Mouse (Mus musculus): ENCODE measurements around the gene Hmmr. TPM values are rescaled to one million over a fixed set of nuclear protein-coding genes. Genes with fewer than 3 reads are reported as not detected.
"Not testable (repeated sequence)": the region's sequence is repeated elsewhere in the genome, so short reads cannot be mapped to it uniquely, and the experiment has no call there.

The Hmmr gene
- polyA plus RNA-seq, 1 experiment from 2014 or later, result 27.7 TPM

DNA sequence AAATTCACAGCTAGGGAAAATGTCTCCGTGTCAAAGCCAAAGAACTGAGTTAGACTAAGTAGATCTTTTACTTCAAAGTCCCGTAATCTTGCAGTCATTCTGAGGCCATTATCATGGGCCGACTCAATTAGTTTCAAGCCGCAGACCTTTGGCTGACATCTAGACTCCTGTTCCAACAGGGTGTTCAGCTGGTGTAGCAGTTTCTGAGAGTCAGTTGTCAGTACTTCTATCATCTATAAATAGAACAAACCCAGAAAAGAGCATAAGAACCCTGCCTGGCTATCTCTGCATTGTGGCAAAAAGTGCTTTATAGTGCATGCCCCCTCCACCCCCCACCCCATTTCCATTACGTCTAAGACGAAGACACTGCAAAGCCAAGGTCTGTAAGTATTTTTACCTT lies 20.6 kb upstream of the Hmmr start:
- DNase-seq (ENCODE audit: low read depth, low spot score) (no peak), ATAC-seq (no peak)
- in situ Hi-C loops (cut with MboI; ENCODE audit: low pct_unique_long_range_greater_than_20kb), result no loop called here
- POLR2A ChIA-PET, result interaction anchor here (1.2 kb wide), 1 partner anchor 69 kb away, joined by 3 read pairs; no protein-coding TSS in a partner anchor
- TF ChIP-seq CTCF (IDR thresholded peaks at IDR 0.05), result no peak
- CTCF ChIA-PET, result interaction anchor here (1.3 to 2.2 kb wide), 3 partner anchors 8 to 60 kb away, joined by 3 to 6 read pairs (median 3); no protein-coding TSS in a partner anchor
- H3K27me3 ChIP-seq, result no peaks in the 10 kb centered on the region

DNA sequence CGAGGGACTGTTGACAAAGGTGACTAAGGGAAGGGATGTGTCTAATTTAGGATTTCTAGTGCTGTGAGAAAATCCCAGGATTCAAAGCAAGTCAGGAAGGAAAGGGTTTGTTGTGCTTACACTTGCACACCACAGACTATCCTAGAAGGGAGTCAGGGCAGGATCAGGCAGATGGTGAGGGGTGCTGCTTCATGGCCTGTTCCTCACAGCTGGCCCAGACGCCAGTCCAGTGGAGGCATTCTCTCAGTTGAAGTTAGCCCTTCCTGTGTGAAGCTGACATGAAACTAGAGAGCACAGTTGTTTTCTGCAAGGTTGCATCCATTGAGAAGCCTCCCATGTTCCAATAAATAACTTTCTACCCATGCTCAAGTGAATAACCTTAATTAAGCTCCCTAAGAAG lies 14.5 kb upstream of the Hmmr start:
- DNase-seq (ENCODE audit: low read depth, low spot score) (no peak), ATAC-seq (no peak)
- POLR2A ChIA-PET, result interaction anchor here (0.6 kb wide), 1 partner anchor 16 kb away, joined by 3 read pairs; no protein-coding TSS in a partner anchor
- in situ Hi-C loops (cut with MboI; ENCODE audit: low pct_unique_long_range_greater_than_20kb), result no loop called here
- TF ChIP-seq CTCF (IDR thresholded peaks at IDR 0.05), result no peak
- CTCF ChIA-PET, result interaction anchor here (0.9 kb wide), 1 partner anchor 9 kb away, joined by 3 read pairs; no protein-coding TSS in a partner anchor
- no peaks in the 10 kb centered on the region for H3K27me3 ChIP-seq

DNA sequence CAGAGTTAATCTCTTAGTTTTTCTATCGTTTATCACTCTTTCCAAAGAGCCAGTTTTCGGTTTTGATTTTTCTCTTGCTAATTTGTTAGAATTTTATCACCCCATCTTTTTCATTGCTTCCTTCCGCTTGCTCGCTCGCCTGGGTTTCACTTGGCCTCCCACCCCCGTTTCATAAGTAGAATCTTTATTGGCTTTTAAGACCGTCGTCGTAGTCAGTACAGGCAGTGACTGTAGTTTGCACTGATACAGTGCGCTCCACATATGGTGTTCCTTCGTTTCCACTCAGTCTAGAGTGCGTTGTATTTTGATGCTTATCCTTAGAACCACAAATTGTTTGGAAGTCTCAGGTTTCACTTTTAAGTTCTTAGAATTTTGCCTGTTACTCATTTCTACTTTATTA lies 13.1 kb upstream of the Hmmr start:
- DNase-seq (ENCODE audit: low read depth, low spot score) (no peak), ATAC-seq (no peak)
- no peaks in the 10 kb centered on the region for H3K27me3 ChIP-seq
- ChIA-PET CTCF (interaction anchor here (0.9 kb wide), 1 partner anchor 9 kb away, joined by 3 read pairs; no protein-coding TSS in a partner anchor), POLR2A (no interaction called here)
- no peak for TF ChIP-seq CTCF (IDR thresholded peaks at IDR 0.05)
- in situ Hi-C loops (cut with MboI; ENCODE audit: low pct_unique_long_range_greater_than_20kb), result no loop called here

DNA sequence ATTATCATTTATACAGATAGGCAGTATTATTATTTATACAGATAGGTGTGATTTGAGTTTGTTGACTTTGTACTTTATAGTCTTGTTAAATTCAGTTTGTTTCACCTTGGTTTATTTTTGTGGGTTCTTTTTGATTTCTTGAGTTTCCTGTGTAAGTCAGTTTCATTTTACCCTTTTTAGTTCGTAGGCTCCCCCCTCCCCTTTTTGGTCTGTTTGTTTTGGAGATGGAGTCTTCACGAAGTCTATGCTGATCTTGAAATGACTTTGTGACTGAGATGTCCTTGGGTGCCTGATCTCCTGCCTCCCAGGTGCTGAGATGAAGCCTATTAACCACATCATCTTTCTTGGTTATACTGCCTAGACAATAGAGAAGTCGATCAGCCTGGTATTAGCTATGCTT lies 11.1 kb upstream of the Hmmr start:
- no peak for ATAC-seq
- POLR2A ChIA-PET, result interaction anchor here (0.6 kb wide), 1 partner anchor 45 kb away, joined by 3 read pairs; no protein-coding TSS in a partner anchor
- TF ChIP-seq CTCF (IDR thresholded peaks at IDR 0.05), result no peak
- in situ Hi-C loops (cut with MboI; ENCODE audit: low pct_unique_long_range_greater_than_20kb), result no loop called here
- no peaks in the 10 kb centered on the region for H3K27me3 ChIP-seq
- DNase-seq (ENCODE audit: low read depth, low spot score), result no peak
- CTCF ChIA-PET, result interaction anchor here (0.7 kb wide), 1 partner anchor 14 kb away, joined by 3 read pairs; no protein-coding TSS in a partner anchor

DNA sequence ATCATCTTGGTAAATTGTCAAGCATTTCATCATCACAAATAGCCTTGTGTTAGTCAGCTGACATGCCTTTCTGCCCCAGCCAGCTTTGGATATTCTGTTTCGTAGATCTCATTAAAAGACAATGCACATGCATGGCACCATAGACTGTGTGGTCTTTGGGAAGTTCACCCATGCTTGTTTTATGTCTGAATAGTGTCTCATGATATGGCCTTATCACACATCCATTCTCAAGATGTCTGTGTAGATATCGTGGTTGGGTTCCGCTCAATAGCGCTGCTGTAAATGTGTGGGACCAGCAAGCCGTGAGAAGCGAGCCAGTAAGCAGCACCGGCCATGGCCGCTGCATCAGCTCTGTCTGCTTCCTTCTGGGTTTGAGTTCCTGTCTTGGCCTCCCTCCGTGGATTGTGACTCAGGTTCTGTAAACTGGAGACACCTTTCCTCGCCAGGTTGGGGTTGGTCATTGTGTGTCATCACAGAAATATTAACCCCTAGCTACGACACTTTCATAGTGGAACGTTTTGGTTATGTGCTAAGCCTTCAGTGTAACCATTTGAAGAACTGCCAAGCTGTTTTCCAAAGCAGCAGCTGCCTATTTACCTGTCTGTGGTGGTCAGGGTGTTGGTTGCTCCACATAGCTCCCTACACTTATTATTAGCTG lies 8.5 kb upstream of the Hmmr start:
- no peaks in the 10 kb centered on the region for H3K27me3 ChIP-seq
- TF ChIP-seq CTCF (IDR thresholded peaks at IDR 0.05), result no peak
- ATAC-seq (no peak), DNase-seq (ENCODE audit: low read depth, low spot score) (no peak)
- in situ Hi-C loops (cut with MboI; ENCODE audit: low pct_unique_long_range_greater_than_20kb), result no loop called here
- CTCF ChIA-PET, result no interaction called here
- POLR2A ChIA-PET, result interaction anchor here (0.8 kb wide), 1 partner anchor 59 kb away, joined by 3 read pairs; no protein-coding TSS in a partner anchor

DNA sequence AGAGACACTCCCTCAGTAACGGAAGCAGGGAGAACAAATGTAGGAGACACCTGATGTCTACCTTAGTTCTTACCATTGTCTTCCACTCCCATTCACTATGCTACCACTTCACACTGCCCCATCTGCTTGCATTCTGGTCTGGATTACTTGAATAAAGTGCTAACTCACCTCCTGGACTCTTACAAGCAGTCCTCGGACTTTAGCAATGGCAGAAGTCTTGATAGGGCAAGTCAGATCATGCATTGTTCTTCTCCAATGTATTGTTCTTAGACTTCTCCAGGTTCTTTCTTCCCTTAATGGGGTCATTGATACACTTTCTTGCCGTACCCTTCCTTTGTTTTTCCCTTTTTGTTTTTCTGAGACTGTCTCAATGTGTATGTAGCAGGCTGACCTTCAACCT lies 4.1 kb upstream of the Hmmr start:
- no peak for TF ChIP-seq CTCF (IDR thresholded peaks at IDR 0.05)
- in situ Hi-C loops (cut with MboI; ENCODE audit: low pct_unique_long_range_greater_than_20kb), result no loop called here
- POLR2A ChIA-PET, result no interaction called here
- no peak for DNase-seq (ENCODE audit: low read depth, low spot score)
- ATAC-seq, result no peak
- CTCF ChIA-PET, result interaction anchor here (1.0 to 1.3 kb wide), 2 partner anchors 9 to 23 kb away, joined by 3 read pairs; no protein-coding TSS in a partner anchor
- H3K27me3 ChIP-seq, result no peaks in the 10 kb centered on the region

DNA sequence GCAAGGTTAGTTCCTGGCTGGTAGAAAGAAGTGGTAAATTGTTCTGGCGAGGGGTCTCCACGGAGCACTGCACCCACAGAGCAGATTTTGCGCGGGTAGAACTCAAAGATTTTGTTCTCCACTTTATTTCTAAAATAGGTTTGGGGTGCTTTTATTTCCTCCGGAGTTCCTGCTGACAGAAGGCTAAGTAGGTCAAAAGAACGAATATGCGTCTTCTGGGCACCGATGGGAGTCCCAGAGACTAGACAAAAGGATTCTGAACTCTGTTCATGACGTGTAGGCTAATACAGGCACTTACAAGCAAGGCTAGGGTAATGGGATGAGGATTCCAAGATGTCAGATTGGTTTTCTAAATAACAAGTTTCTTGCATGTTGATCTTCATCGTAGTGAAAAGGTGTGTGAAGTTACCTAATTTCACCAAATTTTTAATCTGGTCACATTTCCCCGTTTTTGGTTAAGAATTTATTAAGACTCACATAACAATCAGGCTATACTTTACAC lies 1.1 kb upstream of the Hmmr start:
- TF ChIP-seq CTCF (IDR thresholded peaks at IDR 0.05), result no peak
- ChIA-PET POLR2A (no interaction called here), CTCF (no interaction called here)
- no peak for DNase-seq (ENCODE audit: low read depth, low spot score)
- H3K27me3 ChIP-seq, result no peaks in the 10 kb centered on the region
- in situ Hi-C loops (cut with MboI; ENCODE audit: low pct_unique_long_range_greater_than_20kb), result no loop called here
- no peak for ATAC-seq

DNA sequence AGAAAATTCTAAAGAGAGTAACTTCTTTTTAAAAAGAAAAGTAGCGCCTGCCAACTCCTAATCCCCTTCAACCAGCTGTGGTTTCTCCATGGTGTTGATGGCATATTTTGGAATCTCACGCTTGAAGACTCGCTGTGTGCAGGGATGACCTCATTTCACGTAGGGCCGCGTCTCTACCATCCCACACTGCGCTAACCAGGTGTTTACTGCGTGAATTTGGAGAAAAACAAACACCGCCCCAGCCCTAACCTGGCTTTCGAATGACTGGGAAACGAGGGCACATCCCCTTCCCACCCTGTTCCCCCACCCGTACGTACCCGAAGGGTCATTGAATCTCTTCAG lies 254 bp downstream of the Hmmr start:
- ATAC-seq (no peak), DNase-seq (ENCODE audit: low read depth, low spot score) (no peak)
- H3K27me3 ChIP-seq, result no peaks in the 10 kb centered on the region
- TF ChIP-seq CTCF (IDR thresholded peaks at IDR 0.05), result no peak
- CTCF ChIA-PET, result interaction anchor here (0.7 to 1.1 kb wide), 3 partner anchors 9 to 39 kb away, joined by 3 read pairs; partner anchors contain the start of gene Mat2b
- POLR2A ChIA-PET, result interaction anchor here (0.6 to 0.7 kb wide), 2 partner anchors 10 to 12 kb away, joined by 3 to 4 read pairs; no protein-coding TSS in a partner anchor
- in situ Hi-C loops (cut with MboI; ENCODE audit: low pct_unique_long_range_greater_than_20kb), result no loop called here

DNA sequence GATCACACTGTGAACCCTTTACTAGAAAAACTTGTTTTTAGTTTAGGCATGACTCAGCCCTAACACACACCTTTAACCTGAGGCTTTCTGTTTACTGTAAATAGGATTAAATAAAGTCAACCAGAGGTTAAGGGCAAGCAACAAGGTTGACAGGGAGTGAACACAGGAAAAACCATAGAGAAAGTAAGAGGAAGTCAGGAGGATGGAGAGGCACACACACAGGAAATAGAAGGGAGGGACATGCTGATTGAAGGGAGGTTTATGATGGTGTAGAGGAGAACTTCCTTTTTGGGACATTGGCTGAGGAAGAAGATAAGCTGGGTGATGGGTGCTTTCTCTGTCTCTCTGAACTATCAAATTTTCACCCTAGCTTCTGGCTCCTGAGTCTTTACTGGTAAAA lies 14.9 kb downstream of the Hmmr start:
- CTCF ChIA-PET, result no interaction called here
- in situ Hi-C loops (cut with MboI; ENCODE audit: low pct_unique_long_range_greater_than_20kb), result no loop called here
- TF ChIP-seq CTCF (IDR thresholded peaks at IDR 0.05), result no peak

DNA sequence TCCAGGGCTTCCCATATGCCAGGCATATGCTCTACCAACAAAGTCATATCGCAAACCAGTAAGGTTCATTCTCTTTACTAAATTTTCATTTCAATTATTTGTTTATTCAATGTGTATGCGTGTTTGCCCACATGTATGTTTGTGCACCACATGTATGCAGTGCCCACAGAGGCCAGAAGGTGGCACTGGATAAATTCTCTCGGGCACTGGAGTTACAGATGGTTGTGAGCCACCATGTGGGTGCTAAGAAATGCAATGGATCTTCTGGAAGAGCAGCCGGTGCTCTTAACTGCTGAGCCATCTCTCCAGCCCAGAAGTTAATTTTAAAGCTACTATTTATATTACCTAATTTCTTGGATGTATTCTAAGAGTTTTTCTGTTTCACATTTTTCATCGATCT lies 17.7 kb downstream of the Hmmr start:
- in situ Hi-C loops (cut with MboI; ENCODE audit: low pct_unique_long_range_greater_than_20kb), result no loop called here
- CTCF ChIA-PET, result interaction anchor here (1.3 kb wide), 2 partner anchors 8 to 9 kb away, joined by 3 read pairs; no protein-coding TSS in a partner anchor
- POLR2A ChIA-PET, result no interaction called here
- DNase-seq (ENCODE audit: low read depth, low spot score), result no peak
- ATAC-seq, result no peak
- TF ChIP-seq CTCF (IDR thresholded peaks at IDR 0.05), result peak; percentile 61
- no peaks in the 10 kb centered on the region for H3K27me3 ChIP-seq

More for the DNA sequence above, 14.9 kb downstream of the Hmmr start:
- POLR2A ChIA-PET, result interaction anchor here (0.9 kb wide), 1 partner anchor 24 kb away, joined by 3 read pairs; no protein-coding TSS in a partner anchor
- ATAC-seq (no peak), DNase-seq (ENCODE audit: low read depth, low spot score) (no peak)
- H3K27me3 ChIP-seq, result no peaks in the 10 kb centered on the region

DNA sequence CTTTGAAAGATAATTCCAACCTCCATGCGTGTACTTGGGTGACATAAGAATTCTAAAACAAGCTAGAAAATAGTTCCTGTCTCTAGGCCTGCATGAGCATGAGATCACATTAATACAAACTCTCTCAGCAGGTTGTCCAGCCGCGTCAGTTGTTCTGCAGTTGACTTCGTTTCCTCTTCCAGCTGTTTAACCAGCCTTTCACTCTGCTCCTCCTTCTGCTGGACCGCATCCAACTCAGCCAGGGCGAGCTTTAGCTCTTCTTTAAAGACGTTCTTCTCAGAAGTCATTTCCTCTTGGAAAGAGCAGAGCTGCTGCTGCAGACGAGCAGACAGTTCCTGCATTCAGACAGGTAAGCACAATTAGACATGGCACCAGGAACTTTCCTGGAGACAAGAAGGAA lies 19.4 kb downstream of the Hmmr start:
- CTCF ChIA-PET, result interaction anchor here (1.1 to 2.2 kb wide), 5 partner anchors 9 to 24 kb away, joined by 3 to 6 read pairs (median 3); no protein-coding TSS in a partner anchor
- no peaks in the 10 kb centered on the region for H3K27me3 ChIP-seq
- POLR2A ChIA-PET, result interaction anchor here (1.2 kb wide), 1 partner anchor 9 kb away, joined by 5 read pairs; no protein-coding TSS in a partner anchor
- no peak for TF ChIP-seq CTCF (IDR thresholded peaks at IDR 0.05)
- DNase-seq (ENCODE audit: low read depth, low spot score) (no peak), ATAC-seq (no peak)
- in situ Hi-C loops (cut with MboI; ENCODE audit: low pct_unique_long_range_greater_than_20kb), result no loop called here

DNA sequence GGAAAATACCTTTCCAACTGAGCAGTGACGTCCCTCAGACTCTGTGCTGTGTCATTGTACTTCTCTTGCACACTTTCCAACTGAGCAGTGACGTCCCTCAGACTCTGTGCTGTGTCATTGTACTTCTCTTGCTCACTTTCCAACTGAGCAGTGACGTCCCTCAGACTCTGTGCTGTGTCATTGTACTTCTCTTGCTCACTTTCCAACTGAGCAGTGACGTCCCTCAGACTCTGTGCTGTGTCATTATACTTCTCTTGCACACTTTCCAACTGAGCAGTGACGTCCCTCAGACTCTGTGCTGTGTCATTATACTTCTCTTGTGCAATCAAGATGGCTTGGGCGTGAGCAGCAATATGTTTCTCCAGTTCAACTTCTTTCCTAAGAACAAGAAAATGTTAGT lies 23.3 kb downstream of the Hmmr start:
- H3K27me3 ChIP-seq; CTCF ChIA-PET; ATAC-seq; in situ Hi-C loops (cut with MboI; ENCODE audit: low pct_unique_long_range_greater_than_20kb); POLR2A ChIA-PET; DNase-seq (ENCODE audit: low read depth, low spot score): not testable (repeated sequence)

Data from Patski (cell line).